Mouse (Mus musculus) forebrain, embryonic 14.5 days (tissue): ENCODE measurements at regions not wholly inside any gene's neighbourhood (a gene's known extent, or its start where the extent isn't known, plus 50 kb on each side); places are given as distances from the start of the nearest gene placed in this dataset.

Source experiments
- ATAC-seq: fragments of 200-750 bp; cut with Nextera tagmentation; 2 replicates; pipeline ENCODE4 v1.8.0; 2017; ENCODE audit warnings: mild to moderate bottlenecking, moderate library complexity
- DNase-seq: peaks from one replicate; pipeline ENCODE4 v3.0.0-alpha.2; 2015; ENCODE audit warnings: low spot score
- H3K27ac ChIP-seq: fragments of 300-500 bp; sonication (generic); 2 replicates; pipeline ENCODE4 v1.5.1; 2014; ENCODE audit warnings: low read depth, mild to moderate bottlenecking, control low read depth, low read length, moderate library complexity
- H3K27me3 ChIP-seq: fragments of 300-500 bp; sonication (generic); replicated peaks from 2 replicates; pipeline ENCODE4 v1.6.1; 2014; ENCODE audit warnings: low read length, control low read depth, mixed read lengths; ENCODE audit not compliant: control insufficient read depth, insufficient read depth
- H3K36me3 ChIP-seq: fragments of 300-500 bp; sonication (generic); 2 replicates; pipeline ENCODE4 v1.6.1; 2014; ENCODE audit warnings: low read length, control low read depth; ENCODE audit not compliant: control insufficient read depth, insufficient read depth
- H3K4me1 ChIP-seq: fragments of 300-500 bp; sonication (generic); 2 replicates; pipeline ENCODE4 v1.6.1; 2014; ENCODE audit warnings: antibody characterized with exemption, low read length, control low read depth; ENCODE audit not compliant: control insufficient read depth, insufficient read depth
- H3K4me2 ChIP-seq: fragments of 300-500 bp; sonication (generic); 2 replicates; pipeline ENCODE4 v1.6.1; 2014; ENCODE audit warnings: mild to moderate bottlenecking, control low read depth, low read length
- H3K4me3 ChIP-seq: fragments of 300-500 bp; sonication (generic); 2 replicates; pipeline ENCODE4 v1.5.1; 2014; ENCODE audit warnings: low read depth, low read length, control low read depth
- H3K9ac ChIP-seq: fragments of 300-500 bp; sonication (generic); 2 replicates; pipeline ENCODE4 v1.6.1; 2014; ENCODE audit warnings: mild to moderate bottlenecking, low read length, control low read depth, moderate library complexity
- H3K9me3 ChIP-seq: fragments of 300-500 bp; sonication (generic); replicated peaks from 2 replicates; pipeline ENCODE4 v1.6.1; 2016; ENCODE audit warnings: low read length, control low read depth, mixed read lengths; ENCODE audit not compliant: control insufficient read depth
- whole genome bisulfite sequencing: fragments of 180-500 bp; shearing (Covaris S2); extraction: QIAGEN DNeasy Blood & Tissue Kit; methylation state at CpG from one replicate; pipeline ENCODE4 v1.1.7; 2014; 5-methylcytosine and 5-hydroxymethylcytosine counted together

DNA sequence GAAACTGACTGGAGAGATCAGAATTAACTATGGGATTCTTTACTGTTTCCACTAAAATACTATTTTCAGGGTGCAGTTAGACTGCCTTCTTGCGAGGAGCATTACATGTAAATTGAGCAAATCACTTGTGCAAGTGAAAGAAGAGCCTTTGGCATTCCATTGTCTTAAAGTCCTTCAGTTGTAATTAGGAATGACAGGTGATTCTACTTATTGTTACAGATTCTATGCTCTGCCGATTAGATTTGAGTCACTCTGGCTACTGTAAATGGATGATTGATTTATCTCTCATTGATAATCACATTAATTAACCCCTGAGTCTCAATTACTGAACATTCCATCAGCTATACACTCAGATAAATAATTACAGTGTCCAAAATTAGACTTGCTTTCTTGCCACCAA is 2784.9 kb upstream of the Gm12353 start:
- Histone ChIP-seq H3K9me3 (no peaks in the 10 kb centered on the region), H3K27me3 (no peaks in the 10 kb centered on the region), H3K4me1 (no peaks in the 10 kb centered on the region), H3K27ac (no peak overlapping the region), H3K9ac (no peak overlapping the region), H3K4me2 (no peak overlapping the region), H3K36me3 (no peaks in the 10 kb centered on the region), H3K4me3 (no peak overlapping the region)
- DNase-seq (no peak), ATAC-seq (no peak)
- 38% methylated on average over 2 of the region's 2 CpGs for whole genome bisulfite sequencing

DNA sequence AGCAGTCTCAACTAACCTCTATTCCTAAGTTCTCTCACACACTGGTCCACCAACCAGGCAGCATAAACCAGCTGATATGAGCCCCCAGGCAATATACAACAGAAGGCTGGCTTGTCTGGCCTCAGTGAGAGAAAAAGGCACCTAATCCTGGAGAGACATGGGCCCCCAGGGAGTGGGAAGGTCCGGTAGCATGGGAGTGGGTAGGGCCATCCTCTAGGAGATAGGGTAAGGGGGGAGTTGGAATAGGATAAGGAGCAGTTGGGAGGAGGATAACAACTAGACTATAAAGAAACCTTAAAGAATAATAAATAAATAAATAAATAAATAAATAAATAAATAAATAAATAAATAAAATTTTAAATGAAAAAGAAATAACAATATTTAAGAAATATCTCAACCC is 2773.7 kb upstream of the Gm12353 start:
- WGBS, result 86% methylated on average over 1 of the region's 1 CpGs
- no peak for ATAC-seq
- no peak overlapping the region for H3K4me2 ChIP-seq
- H3K27me3 ChIP-seq, result no peaks in the 10 kb centered on the region
- H3K9ac ChIP-seq, result no peak overlapping the region
- H3K9me3 ChIP-seq, result no peaks in the 10 kb centered on the region
- H3K4me3 ChIP-seq, result no peak overlapping the region
- no peaks in the 10 kb centered on the region for H3K36me3 ChIP-seq
- DNase-seq, result no peak
- no peak overlapping the region for H3K27ac ChIP-seq
- no peaks in the 10 kb centered on the region for H3K4me1 ChIP-seq

DNA sequence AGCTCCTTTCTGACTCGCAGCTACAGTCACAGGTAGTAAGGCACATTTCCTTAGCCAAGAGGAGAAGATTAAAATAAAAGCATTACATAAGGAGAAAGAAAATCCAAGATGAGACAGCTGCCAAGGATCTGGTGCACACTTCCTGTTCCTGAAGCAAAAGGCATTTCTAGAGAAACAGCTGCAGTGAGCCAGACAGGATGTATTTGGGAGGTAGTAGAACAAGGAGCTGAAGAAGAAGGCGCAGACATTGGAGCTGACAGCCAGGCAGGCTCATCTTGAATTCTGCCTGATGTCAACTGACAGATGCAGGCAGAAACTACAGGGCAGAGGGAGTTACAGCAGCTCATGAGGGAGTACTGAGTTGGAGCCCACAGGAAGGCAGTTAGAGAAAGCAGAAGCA is 2757.2 kb upstream of the Gm12353 start:
- Histone ChIP-seq H3K9me3 (no peaks in the 10 kb centered on the region), H3K4me3 (no peak overlapping the region), H3K27me3 (no peaks in the 10 kb centered on the region), H3K4me1 (no peaks in the 10 kb centered on the region), H3K27ac (no peak overlapping the region), H3K4me2 (no peak overlapping the region), H3K36me3 (no peaks in the 10 kb centered on the region), H3K9ac (no peak overlapping the region)
- ATAC-seq (no peak), DNase-seq (no peak)
- 85% methylated on average over 2 of the region's 2 CpGs for WGBS

DNA sequence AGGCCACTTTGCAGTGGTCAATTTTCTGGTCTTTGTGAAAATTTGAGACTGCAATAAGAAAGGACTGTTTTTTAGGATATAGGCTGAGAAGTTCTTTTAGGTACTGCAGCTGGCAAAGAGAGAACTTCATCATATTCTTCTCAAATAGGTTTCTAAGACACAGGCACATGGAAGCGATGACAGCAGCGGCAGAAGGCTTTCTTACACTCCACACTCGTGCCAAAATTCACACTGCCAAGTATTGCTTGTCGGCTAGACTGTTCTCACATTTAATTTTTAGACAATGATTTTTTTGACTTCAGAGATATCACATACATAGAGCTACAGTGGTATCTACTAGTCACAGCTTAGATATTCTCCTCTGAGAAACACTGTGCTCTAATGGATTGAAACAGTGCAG is 2752.6 kb upstream of the Gm12353 start:
- H3K4me3 ChIP-seq, result no peak overlapping the region
- no peaks in the 10 kb centered on the region for H3K9me3 ChIP-seq
- H3K4me1 ChIP-seq, result no peaks in the 10 kb centered on the region
- WGBS, result 81% methylated on average over 4 of the region's 4 CpGs
- H3K9ac ChIP-seq, result no peak overlapping the region
- H3K27ac ChIP-seq, result no peak overlapping the region
- no peak overlapping the region for H3K4me2 ChIP-seq
- no peaks in the 10 kb centered on the region for H3K27me3 ChIP-seq
- ATAC-seq (no peak), DNase-seq (peak; percentile 41)
- H3K36me3 ChIP-seq, result no peaks in the 10 kb centered on the region
